In genomic region chr8:126975706-126976105, GRCm38 (mm10) we compare ENCODE assay signal across 10 mouse cellular contexts. TPM values are rescaled to one million over a fixed set of nuclear protein-coding genes. Genes with fewer than 3 reads are reported as not detected.
DNase-seq lines count a peak whose midpoint lies in the region; ATAC-seq and TF ChIP-seq lines count a peak whose summit lies in the region.
"Had no signal": no experiment of that assay in that cellular context is flagged by ENCODE, and none has a peak within 500 bp of the region (broad histone marks: within the 10 kb centered on the region; RNA-seq: fewer than 3 reads in every experiment).

No protein-coding gene starts in this region.

- no peak for TF ChIP-seq EP300 in heart, postnatal 0 days (IDR thresholded peaks at IDR 0.05; ENCODE audit: low read depth)

- no peak for ATAC-seq in heart, postnatal 0 days (ENCODE audit: insufficient read depth, low read depth)
- no peak for ATAC-seq in heart, embryonic 11.5 days (replicated peaks; ENCODE audit: insufficient number of reproducible peaks, low FRiP score, low TSS enrichment)
- no peak for ATAC-seq in hindbrain, embryonic 16.5 days

- no peak overlapping the region for H3K27ac ChIP-seq in heart, postnatal 0 days (ENCODE audit: low read depth)
- H3K27ac ChIP-seq in heart, embryonic 11.5 days (ENCODE audit: low read depth, low read length), result no peak overlapping the region
- no peak overlapping the region for H3K27ac ChIP-seq in hindbrain, embryonic 16.5 days (ENCODE audit: low read depth, low read length)
- H3K27ac ChIP-seq: embryonic facial prominence, embryonic 12.5 days; neural tube, embryonic 12.5 days had no signal

- no peaks in the 10 kb centered on the region for H3K9me3 ChIP-seq in heart, postnatal 0 days (replicated peaks; ENCODE audit: control insufficient read depth, low read length)
- H3K9me3 ChIP-seq in heart, embryonic 11.5 days (replicated peaks; ENCODE audit: control insufficient read depth, low read length), result no peaks in the 10 kb centered on the region
- no peaks in the 10 kb centered on the region for H3K9me3 ChIP-seq in hindbrain, embryonic 16.5 days (ENCODE audit: control insufficient read depth, low read length)
- H3K9me3 ChIP-seq: embryonic facial prominence, embryonic 12.5 days; neural tube, embryonic 12.5 days had no signal

- H3K36me3 ChIP-seq in heart, postnatal 0 days (replicated peaks; ENCODE audit: control insufficient read depth, insufficient read depth, low read length), result no peaks in the 10 kb centered on the region
- H3K36me3 ChIP-seq in heart, embryonic 11.5 days (ENCODE audit: control insufficient read depth, insufficient read depth, low read length), result no peaks in the 10 kb centered on the region
- H3K36me3 ChIP-seq in hindbrain, embryonic 16.5 days (ENCODE audit: control insufficient read depth, insufficient read depth, low read length), result no peaks in the 10 kb centered on the region
- H3K36me3 ChIP-seq: embryonic facial prominence, embryonic 12.5 days; neural tube, embryonic 12.5 days had no signal

- H3K4me3 ChIP-seq in heart, postnatal 0 days (ENCODE audit: low read depth, low read length), result no peak overlapping the region
- no peak overlapping the region for H3K4me3 ChIP-seq in heart, embryonic 11.5 days (ENCODE audit: low read depth, low read length)
- no peak overlapping the region for H3K4me3 ChIP-seq in hindbrain, embryonic 16.5 days (ENCODE audit: low read length)
- H3K4me3 ChIP-seq: embryonic facial prominence, embryonic 12.5 days; neural tube, embryonic 12.5 days had no signal

- H3K4me1 ChIP-seq in heart, postnatal 0 days (ENCODE audit: control insufficient read depth, insufficient read depth), result 0 out of 2 replicates have a peak, but pooled peaks cover 9% of the 10 kb centered on the region
- H3K4me1 ChIP-seq in heart, embryonic 11.5 days (ENCODE audit: control insufficient read depth, insufficient read depth, low read length), result no peaks in the 10 kb centered on the region; the same call in 1 of the 2 replicates
- H3K4me1 ChIP-seq in hindbrain, embryonic 16.5 days (ENCODE audit: control insufficient read depth, insufficient read depth, low read depth, low read length), result no peaks in the 10 kb centered on the region
- H3K4me1 ChIP-seq: embryonic facial prominence, embryonic 12.5 days; neural tube, embryonic 12.5 days had no signal

- no peak overlapping the region for H3K9ac ChIP-seq in heart, postnatal 0 days (replicated peaks; ENCODE audit: low read depth, low read length)
- no peak overlapping the region for H3K9ac ChIP-seq in heart, embryonic 11.5 days (ENCODE audit: low read depth, low read length)
- no peak overlapping the region for H3K9ac ChIP-seq in hindbrain, embryonic 16.5 days (ENCODE audit: low read depth, low read length)
- H3K9ac ChIP-seq: embryonic facial prominence, embryonic 12.5 days; neural tube, embryonic 12.5 days had no signal

- peak; percentile 50 for DNase-seq in heart, postnatal 0 days (ENCODE audit: low spot score)
- peak; percentile 24 for DNase-seq in thymus, postnatal 14 days
- no peak for DNase-seq in thymus, postnatal 4 days
- DNase-seq in embryo, embryonic 11.5 days (ENCODE audit: low read depth, low spot score), result peak; percentile 41
- DNase-seq in right cerebral cortex, adult 18-20 months, result no peak
- no peak for DNase-seq in layer of hippocampus, postnatal 25 days (ENCODE audit: extremely low spot score in 1 of 2, low spot score in 1 of 2)

- no peak overlapping the region for H3K4me2 ChIP-seq in heart, postnatal 0 days (ENCODE audit: low read depth, low read length)
- H3K4me2 ChIP-seq in heart, embryonic 11.5 days, result no peak overlapping the region
- no peak overlapping the region for H3K4me2 ChIP-seq in hindbrain, embryonic 16.5 days (ENCODE audit: low read length)
- H3K4me2 ChIP-seq: embryonic facial prominence, embryonic 12.5 days; neural tube, embryonic 12.5 days had no signal

- no peaks in the 10 kb centered on the region for H3K27me3 ChIP-seq in heart, postnatal 0 days (ENCODE audit: control insufficient read depth, insufficient read depth, low read length)
- peaks cover 3% of the 10 kb centered on the region; the same call in 1 of the 2 replicates for H3K27me3 ChIP-seq in heart, embryonic 11.5 days (ENCODE audit: control insufficient read depth, insufficient read depth, low read length)
- H3K27me3 ChIP-seq in hindbrain, embryonic 16.5 days (replicated peaks; ENCODE audit: control insufficient read depth, insufficient read depth, low read length), result no peaks in the 10 kb centered on the region; the same call in 1 of the 2 replicates

- peak; percentile 77 for TF ChIP-seq CTCF in heart, postnatal 0 days (IDR thresholded peaks at IDR 0.05; ENCODE audit: low read depth)

- 23% methylated on average over 1 of the region's 1 CpGs for WGBS in heart, postnatal 0 days
- WGBS in heart, embryonic 11.5 days (ENCODE audit: insufficient replicate concordance), result 30% methylated on average over 1 of the region's 1 CpGs
- 8% methylated on average over 1 of the region's 1 CpGs for WGBS in hindbrain, embryonic 16.5 days

RNA-seq across cellular contexts. Expression of gene Rbm34, which starts 4.8 kb away (rescaled TPM):
- total RNA-seq in heart, postnatal 0 days (2014; rRNA removed; ENCODE audit: low replicate concordance), result 1.3 and 3.9 TPM in 2 replicates
- 8.0 and 8.8 TPM in 2 replicates for polyA plus RNA-seq in heart, postnatal 0 days (2015; fragmentation: Nextera tagmentation; extraction: Ambion mirVana)
- polyA plus RNA-seq in heart, embryonic 11.5 days (2014; fragmentation: Nextera tagmentation; extraction: Ambion mirVana), result 15.6 and 16.0 TPM in 2 replicates
- 10 to 100 TPM; 12.8 to 13.6 TPM for total RNA-seq in layer of hippocampus, postnatal 25 days (2021)
- 20.5 and 21.2 TPM in 2 replicates for polyA plus RNA-seq in hindbrain, embryonic 16.5 days (2015; fragmentation: Nextera tagmentation; extraction: Ambion mirVana)

RNA-seq across cellular contexts. Expression of gene Tomm20, which starts 30.1 kb away (rescaled TPM):
- 52.6 and 65.3 TPM in 2 replicates for total RNA-seq in heart, postnatal 0 days (2014; rRNA removed; ENCODE audit: low replicate concordance)
- 203 and 213 TPM in 2 replicates for polyA plus RNA-seq in heart, postnatal 0 days (2015; fragmentation: Nextera tagmentation; extraction: Ambion mirVana)
- polyA plus RNA-seq in heart, embryonic 11.5 days (2014; fragmentation: Nextera tagmentation; extraction: Ambion mirVana), result 237 and 242 TPM in 2 replicates
- 100 to 1,000 TPM; 180 to 206 TPM for total RNA-seq in layer of hippocampus, postnatal 25 days (2021)
- 217 and 231 TPM in 2 replicates for polyA plus RNA-seq in hindbrain, embryonic 16.5 days (2015; fragmentation: Nextera tagmentation; extraction: Ambion mirVana)

Comparison
In these comparisons a context has a peak if more than half of its experiments do, and no peak if none do; other contexts are left out.
1. DNase-seq: peak in heart, postnatal 0 days (single experiment), thymus, postnatal 14 days (single experiment) and embryo, embryonic 11.5 days (single experiment); none in thymus, postnatal 4 days (single experiment), right cerebral cortex, adult 18-20 months (single experiment) and layer of hippocampus, postnatal 25 days (0 of 2).